Mouse (Mus musculus): ENCODE measurements around the gene Ift88.
"Not testable (repeated sequence)": the region's sequence is repeated elsewhere in the genome, so short reads cannot be mapped to it uniquely, and the experiment has no call there.

The Ift88 gene

GRCm38 (mm10) chr14:57459883-57460282 lies 36.0 kb downstream of the Ift88 start:
- DNase-seq: no peak

- not testable (repeated sequence) for DNase-seq
These were observed 36.5 kb downstream of the Ift88 start for GRCm38 (mm10) chr14:57460326-57460725.

GRCm38 (mm10) chr14:57462871-57463270 lies 39.0 kb downstream of the Ift88 start:
- DNase-seq: no peak

- DNase-seq: no peak
These were observed 51.2 kb downstream of the Ift88 start for GRCm38 (mm10) chr14:57475057-57475456.

- DNase-seq: no peak
These were observed 58.4 kb downstream of the Ift88 start for GRCm38 (mm10) chr14:57482262-57482661.

- DNase-seq: no peak
These were observed 60.3 kb downstream of the Ift88 start for GRCm38 (mm10) chr14:57484183-57484582.

GRCm38 (mm10) chr14:57489696-57490095 lies 65.8 kb downstream of the Ift88 start:
- DNase-seq: no peak

- DNase-seq: no peak
These were observed 70.0 kb downstream of the Ift88 start for GRCm38 (mm10) chr14:57493840-57494239.

- DNase-seq: no peak
These were observed 79.9 kb downstream of the Ift88 start for GRCm38 (mm10) chr14:57503729-57504128.

GRCm38 (mm10) chr14:57509554-57509953 lies 85.7 kb downstream of the Ift88 start:
- no peak for DNase-seq

- DNase-seq: no peak
These were observed 91.4 kb downstream of the Ift88 start for GRCm38 (mm10) chr14:57515156-57515762.

GRCm38 (mm10) chr14:57517001-57517400 lies 93.1 kb downstream of the Ift88 start:
- no peak for DNase-seq

- DNase-seq: no peak
These were observed 99.9 kb downstream of the Ift88 start for GRCm38 (mm10) chr14:57523762-57524161.

GRCm38 (mm10) chr14:57524671-57525387 lies 101.0 kb downstream of the Ift88 start, which contains the start of gene Il17d:
TSS of gene Il17d (plus strand) at chr14:57524777.
- peak; percentile 42 for DNase-seq

GRCm38 (mm10) chr14:57525388-57526049 lies 101.7 kb downstream of the Ift88 start:
- DNase-seq: peak; percentile 71

- no peak for DNase-seq
These were observed 102.3 kb downstream of the Ift88 start for GRCm38 (mm10) chr14:57526050-57526623.

GRCm38 (mm10) chr14:57527122-57527521 lies 103.3 kb downstream of the Ift88 start:
- no peak for DNase-seq

- no peak for DNase-seq
These were observed 103.7 kb downstream of the Ift88 start for GRCm38 (mm10) chr14:57527598-57527997.

- no peak for DNase-seq
These were observed 105.4 kb downstream of the Ift88 start for GRCm38 (mm10) chr14:57529086-57529785.

- DNase-seq: no peak
These were observed 106.1 kb downstream of the Ift88 start for GRCm38 (mm10) chr14:57529786-57530515.

GRCm38 (mm10) chr14:57532577-57532976 lies 108.7 kb downstream of the Ift88 start:
- no peak for DNase-seq

- DNase-seq: peak; percentile 69
These were observed 109.4 kb downstream of the Ift88 start for GRCm38 (mm10) chr14:57533214-57533613.

All from thymus, postnatal 4 days (tissue).